Mouse (Mus musculus): Measurements from ENCODE around the gene Gm21732. TPM values are rescaled to one million over a fixed set of nuclear protein-coding genes. Genes with fewer than 3 reads are reported as not detected.
"Not testable (repeated sequence)": the region's sequence is repeated elsewhere in the genome, so short reads cannot be mapped to it uniquely, and the experiment has no call there.

Gene Gm21732
- not detected in 2 replicates for polyA plus RNA-seq (2011; ENCODE audit: insufficient read length, low read depth, missing spikeins)

GRCm38 (mm10) chrY:38575591-38575990 lies at the start of gene Gm21732:
TSS of gene Gm21732 (minus strand) at chrY:38575691.
- not testable (repeated sequence) for H3K4me1 ChIP-seq (ENCODE audit: control insufficient read depth, insufficient read depth, low read length); H3K4me3 ChIP-seq (ENCODE audit: insufficient read depth, low read length); H3K27ac ChIP-seq (ENCODE audit: insufficient read depth, low read length)

Other genes with a start within 250 kb of the Gm21732 start
- gene Gm20897, start 73.5 kb downstream of the Gm21732 start, polyA plus RNA-seq (2011; ENCODE audit: insufficient read length, low read depth, missing spikeins): not detected in 2 replicates